Mouse (Mus musculus) forebrain, embryonic 13.5 days (tissue): ENCODE results near the gene Aanat. TPM values are rescaled to one million over a fixed set of nuclear protein-coding genes. Genes with fewer than 3 reads are reported as not detected.

Experiments used
- ATAC-seq: fragments of 200-750 bp; cut with Nextera tagmentation; 2 replicates; pipeline ENCODE4 v1.8.0; 2017
- H3K27ac ChIP-seq: fragments of 300-500 bp; sonication (generic); 2 replicates; pipeline ENCODE4 v1.5.1; 2015; ENCODE audit warnings: inconsistent platforms, mild to moderate bottlenecking, moderate library complexity
- H3K27me3 ChIP-seq: fragments of 300-500 bp; sonication (generic); 2 replicates; pipeline ENCODE4 v1.6.1; 2015; ENCODE audit warnings: mild to moderate bottlenecking, inconsistent platforms
- H3K36me3 ChIP-seq: fragments of 300-500 bp; sonication (generic); 2 replicates; pipeline ENCODE4 v1.6.1; 2015; ENCODE audit warnings: mild to moderate bottlenecking, inconsistent platforms; ENCODE audit not compliant: poor library complexity, severe bottlenecking
- H3K4me1 ChIP-seq: fragments of 300-500 bp; sonication (generic); 2 replicates; pipeline ENCODE4 v1.6.1; 2015; ENCODE audit warnings: inconsistent platforms
- H3K4me2 ChIP-seq: fragments of 300-500 bp; sonication (generic); 2 replicates; pipeline ENCODE4 v1.6.1; 2015; ENCODE audit warnings: inconsistent platforms, mild to moderate bottlenecking, moderate library complexity
- H3K4me3 ChIP-seq: fragments of 300-500 bp; sonication (generic); 2 replicates; pipeline ENCODE4 v1.5.1; 2015; ENCODE audit warnings: mild to moderate bottlenecking, inconsistent platforms
- H3K9ac ChIP-seq: fragments of 300-500 bp; sonication (generic); 2 replicates; pipeline ENCODE4 v1.6.1; 2015; ENCODE audit warnings: mild to moderate bottlenecking, inconsistent platforms
- H3K9me3 ChIP-seq: fragments of 300-500 bp; sonication (generic); replicated peaks from 2 replicates; pipeline ENCODE4 v1.6.1; 2016; ENCODE audit warnings: inconsistent platforms
- WGBS: fragments of 180-500 bp; shearing (Covaris S2); methylation state at CpG from one replicate; pipeline ENCODE4 v1.1.7; 2015; 5-methylcytosine and 5-hydroxymethylcytosine counted together
- polyA plus RNA-seq: library from polyadenylated mRNA; unstranded; fragments of >200 nt; fragmentation: Nextera tagmentation; extraction: Ambion mirVana; gene quantifications from 2 replicates; pipeline ENCODE4 v1.2.1, GENCODE M21; 2015

The Aanat gene
- polyA plus RNA-seq, 1 experiment from 2014 or later: 0.25 TPM

- WGBS: 39% methylated on average over 14 of the region's 14 CpGs
- H3K27me3 ChIP-seq: peaks cover 8% of the 10 kb centered on the region; the same call in 1 of the 2 replicates
Measured at GRCm38 (mm10) chr11:116642681-116643578, 56.7 kb downstream of the Aanat start.

GRCm38 (mm10) chr11:116643579-116644224, 57.5 kb downstream of the Aanat start:
- Histone ChIP-seq H3K27ac (no peak overlapping the region), H3K36me3 (no peaks in the 10 kb centered on the region), H3K9me3 (no peaks in the 10 kb centered on the region), H3K4me3 (peak overlapping the region; percentile 28), H3K9ac (peak overlapping the region; percentile 61), H3K4me1 (peaks cover 14% of the 10 kb centered on the region), H3K27me3 (peaks cover 8% of the 10 kb centered on the region; the same call in 1 of the 2 replicates), H3K4me2 (peak overlapping the region; percentile 63)
- ATAC-seq: peak; percentile 43
- 6% methylated on average over 19 of the region's 19 CpGs for WGBS

More at GRCm38 (mm10) chr11:116642681-116643578, 56.7 kb downstream of the Aanat start:
- Histone ChIP-seq H3K36me3 (no peaks in the 10 kb centered on the region), H3K9me3 (no peaks in the 10 kb centered on the region), H3K27ac (no peak overlapping the region), H3K4me2 (peak overlapping the region; percentile 63), H3K4me1 (peaks cover 14% of the 10 kb centered on the region), H3K9ac (peak overlapping the region; percentile 61), H3K4me3 (peak overlapping the region; percentile 28)
- ATAC-seq: peak; percentile 80

GRCm38 (mm10) chr11:116644225-116645112, 58.2 kb downstream of the Aanat start:
- no peak overlapping the region for H3K4me3 ChIP-seq
- H3K9ac ChIP-seq: peak overlapping the region; percentile 61
- ATAC-seq: peak; percentile 19; the same call in 1 of the 2 replicates
- 52% methylated on average over 21 of the region's 21 CpGs for WGBS
- peaks cover 8% of the 10 kb centered on the region; the same call in 1 of the 2 replicates for H3K27me3 ChIP-seq
- H3K4me1 ChIP-seq: peaks cover 14% of the 10 kb centered on the region
- no peaks in the 10 kb centered on the region for H3K36me3 ChIP-seq
- H3K4me2 ChIP-seq: peak overlapping the region; percentile 63
- H3K9me3 ChIP-seq: no peaks in the 10 kb centered on the region
- H3K27ac ChIP-seq: no peak overlapping the region

GRCm38 (mm10) chr11:116645446-116646110, 59.3 kb downstream of the Aanat start:
- Histone ChIP-seq H3K4me3 (no peak overlapping the region), H3K27me3 (peaks cover 14% of the 10 kb centered on the region; the same call in 1 of the 2 replicates), H3K9me3 (no peaks in the 10 kb centered on the region), H3K4me2 (no peak overlapping the region), H3K4me1 (peaks cover 14% of the 10 kb centered on the region), H3K9ac (no peak overlapping the region), H3K27ac (no peak overlapping the region), H3K36me3 (no peaks in the 10 kb centered on the region)
- WGBS: 69% methylated on average over 8 of the region's 8 CpGs
- ATAC-seq: no peak

GRCm38 (mm10) chr11:116646136-116646535, 59.9 kb downstream of the Aanat start:
- Histone ChIP-seq H3K4me3 (no peak overlapping the region), H3K4me1 (peaks cover 14% of the 10 kb centered on the region), H3K4me2 (no peak overlapping the region), H3K27ac (no peak overlapping the region), H3K36me3 (no peaks in the 10 kb centered on the region), H3K9me3 (no peaks in the 10 kb centered on the region), H3K9ac (no peak overlapping the region), H3K27me3 (peaks cover 17% of the 10 kb centered on the region)
- 68% methylated on average over 11 of the region's 11 CpGs for WGBS
- ATAC-seq: no peak

- Histone ChIP-seq H3K4me2 (no peak overlapping the region), H3K36me3 (no peaks in the 10 kb centered on the region), H3K4me3 (no peak overlapping the region), H3K27ac (no peak overlapping the region), H3K9me3 (no peaks in the 10 kb centered on the region), H3K27me3 (peaks cover 22% of the 10 kb centered on the region), H3K4me1 (peaks cover 14% of the 10 kb centered on the region), H3K9ac (no peak overlapping the region)
- no peak for ATAC-seq
- WGBS: 85% methylated on average over 6 of the region's 7 CpGs
Measured at GRCm38 (mm10) chr11:116646771-116647170, 60.5 kb downstream of the Aanat start.

Other genes with a start within 250 kb of the Aanat start
- gene Rnf157, start 173.4 kb upstream of the Aanat start, polyA plus RNA-seq: 18.1 and 20.6 TPM in 2 replicates
- 45.5 and 58.2 TPM in 2 replicates for gene Ubald2, start 152.3 kb upstream of the Aanat start, polyA plus RNA-seq
- gene Qrich2, start 120.2 kb upstream of the Aanat start, polyA plus RNA-seq: 0.09 TPM in 1 of 2 replicates, not detected in the other
- gene Prpsap1, start 92.2 kb upstream of the Aanat start, polyA plus RNA-seq: 178 and 184 TPM in 2 replicates
- gene Sphk1, start 55.5 kb upstream of the Aanat start, polyA plus RNA-seq: 0.98 and 2.2 TPM in 2 replicates
- gene Ube2o, start 5.0 kb upstream of the Aanat start, polyA plus RNA-seq: 11.9 and 12.1 TPM in 2 replicates
- gene Rhbdf2, start 40.6 kb downstream of the Aanat start, polyA plus RNA-seq: 0.87 and 0.98 TPM in 2 replicates
- gene Prcd, start 67.1 kb downstream of the Aanat start, polyA plus RNA-seq: 0.79 and 0.80 TPM in 2 replicates
- 8.8 and 9.3 TPM in 2 replicates for gene Cygb, start 67.9 kb downstream of the Aanat start, polyA plus RNA-seq
- not detected in 2 replicates for gene St6galnac1, start 189.1 kb downstream of the Aanat start, polyA plus RNA-seq
- gene Mxra7, start 241.6 kb downstream of the Aanat start, polyA plus RNA-seq: 14.4 and 14.8 TPM in 2 replicates